Mouse (Mus musculus) brain, embryonic 14.5 days (tissue): ENCODE measurements at regions not wholly inside any gene's neighbourhood (a gene's known extent, or its start where the extent isn't known, plus 50 kb on each side); places are given as distances from the start of the nearest gene placed in this dataset.
"Not testable (repeated sequence)": the region's sequence is repeated elsewhere in the genome, so short reads cannot be mapped to it uniquely, and the experiment has no call there.

ENCODE experiments used
- CTCF ChIP-seq: fragments of 200-500 bp; IDR thresholded peaks from 2 replicates; pipeline ENCODE4 v1.5.1; 2012; ENCODE audit warnings: inconsistent platforms, mild to moderate bottlenecking, moderate library complexity, borderline replicate concordance; ENCODE audit not compliant: insufficient read depth, insufficient read length; ENCODE audit errors: extremely low read depth
- POLR2A ChIP-seq: fragments of 200-500 bp; IDR thresholded peaks from 2 replicates; pipeline ENCODE4 v1.6.1; 2012; ENCODE audit warnings: mild to moderate bottlenecking, inconsistent platforms, borderline replicate concordance; ENCODE audit not compliant: poor library complexity, insufficient read depth, insufficient read length, severe bottlenecking; ENCODE audit errors: extremely low read depth

- not testable (repeated sequence) for TF ChIP-seq CTCF, POLR2A
These were observed 85.3 kb upstream of the Trim24 start for GRCm38 (mm10) chr6:37785280-37785679.
